Mouse (Mus musculus) inflammation-experienced regulatory T-cells, adult 6 months (primary cell): ENCODE results near the gene Itgal. TPM values are rescaled to one million over a fixed set of nuclear protein-coding genes. Genes with fewer than 3 reads are reported as not detected.
"Not testable (repeated sequence)": the region's sequence is repeated elsewhere in the genome, so short reads cannot be mapped to it uniquely, and the experiment has no call there.

ENCODE experiments used
- ATAC-seq: one replicate; pipeline ENCODE4 v1.8.0; 2017
- polyA plus RNA-seq, 3 experiments: library from polyadenylated mRNA; unstranded; fragments of 100-300 nt; shearing (Covaris generic); gene quantifications; one replicate each; pipeline ENCODE4 v1.2.1; 2017

The Itgal gene
- polyA plus RNA-seq, 3 experiments from 2014 or later = 201 to 247 (median 214) TPM

- no peak for ATAC-seq
Measured at GRCm38 (mm10) chr7:127280092-127280491, 16.0 kb upstream of the Itgal start.

DNA sequence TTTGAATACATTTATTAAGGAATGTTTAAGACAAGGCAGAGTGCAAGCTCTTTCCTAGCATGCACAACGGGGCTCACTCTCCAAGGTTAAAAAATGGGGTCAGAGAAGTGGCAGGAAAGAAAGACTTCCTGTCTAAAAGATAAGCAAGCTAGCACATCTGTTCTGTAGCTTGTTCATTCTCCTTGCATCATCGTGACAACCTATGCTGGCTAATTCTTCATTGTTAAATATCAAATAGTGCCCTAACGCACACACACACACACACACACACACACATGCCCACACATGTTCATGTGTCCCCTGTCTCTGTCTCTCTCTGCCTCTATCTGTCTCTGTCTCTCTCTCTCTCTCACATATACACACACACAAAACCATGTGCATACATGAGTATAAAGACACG is 14.9 kb upstream of the Itgal start:
- no peak for ATAC-seq

GRCm38 (mm10) chr7:127282190-127282589 is 13.9 kb upstream of the Itgal start:
- ATAC-seq = no peak

- peak; percentile 83 for ATAC-seq
Measured at GRCm38 (mm10) chr7:127285154-127285553, 10.9 kb upstream of the Itgal start.

DNA sequence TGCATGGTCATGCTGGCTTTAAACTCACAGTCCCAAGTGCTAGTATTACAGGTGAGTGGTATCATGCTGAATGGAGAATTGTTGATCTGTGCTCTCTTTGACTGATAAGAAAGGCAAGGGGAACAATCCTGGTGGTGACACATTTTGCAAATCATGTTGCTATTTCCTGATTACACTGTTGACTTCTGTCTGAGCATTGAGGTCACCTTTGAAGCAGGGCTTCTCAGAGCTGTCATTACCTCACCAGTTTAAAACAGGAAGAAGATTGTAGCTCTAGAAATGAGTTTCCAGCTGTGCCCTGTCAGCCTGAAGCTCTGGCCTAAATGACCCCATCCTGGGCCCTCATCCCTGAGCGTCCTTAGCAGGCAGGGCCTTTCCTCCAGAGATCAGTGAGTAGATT is 8.1 kb upstream of the Itgal start:
- ATAC-seq = peak; percentile 80

GRCm38 (mm10) chr7:127289306-127289705 is 6.8 kb upstream of the Itgal start:
- no peak for ATAC-seq

DNA sequence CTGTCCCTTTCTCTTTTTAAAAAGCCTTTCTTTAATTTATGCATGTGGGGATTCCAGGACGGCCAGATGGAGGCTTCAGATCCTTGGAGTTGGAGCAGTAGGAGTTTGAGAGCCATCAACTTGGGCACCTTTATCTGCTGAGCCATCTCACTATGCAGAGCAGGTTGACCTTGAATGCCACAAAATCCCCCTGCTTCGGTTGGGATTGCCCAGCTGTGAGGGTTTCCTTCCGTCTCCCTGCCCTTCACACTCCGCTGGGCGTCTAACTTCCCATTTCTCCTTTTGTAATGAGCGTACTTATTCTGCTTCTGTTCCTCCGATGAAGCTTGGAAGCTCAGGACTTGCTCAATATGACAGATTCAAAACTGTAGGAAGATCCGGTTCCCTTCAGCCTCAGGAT is 5.9 kb upstream of the Itgal start:
- ATAC-seq = no peak

GRCm38 (mm10) chr7:127296786-127297555 is 911 bp downstream of the Itgal start:
- ATAC-seq = no peak

- peak; percentile 17 for ATAC-seq
Measured at GRCm38 (mm10) chr7:127297586-127298193, 1.6 kb downstream of the Itgal start.

DNA sequence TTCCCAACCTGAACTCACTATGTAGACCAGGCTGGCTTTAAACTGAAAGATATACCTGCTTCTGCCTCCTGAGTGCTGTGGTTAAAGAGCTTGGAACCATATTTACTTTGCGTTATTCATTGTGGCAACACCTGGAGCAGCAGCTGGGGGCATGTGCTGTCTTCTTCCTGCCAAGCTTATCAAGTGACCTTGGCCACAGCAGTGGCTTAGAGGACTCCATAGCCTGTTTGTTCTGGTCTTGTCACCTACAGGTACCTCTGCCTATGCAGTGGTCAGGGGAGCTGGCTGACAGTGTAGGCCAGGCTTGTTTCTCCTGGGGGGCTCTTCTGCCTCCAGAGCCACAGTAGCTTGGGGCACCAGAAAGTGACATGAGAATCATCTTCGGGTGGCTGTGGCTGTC is 12.4 kb downstream of the Itgal start:
- no peak for ATAC-seq

DNA sequence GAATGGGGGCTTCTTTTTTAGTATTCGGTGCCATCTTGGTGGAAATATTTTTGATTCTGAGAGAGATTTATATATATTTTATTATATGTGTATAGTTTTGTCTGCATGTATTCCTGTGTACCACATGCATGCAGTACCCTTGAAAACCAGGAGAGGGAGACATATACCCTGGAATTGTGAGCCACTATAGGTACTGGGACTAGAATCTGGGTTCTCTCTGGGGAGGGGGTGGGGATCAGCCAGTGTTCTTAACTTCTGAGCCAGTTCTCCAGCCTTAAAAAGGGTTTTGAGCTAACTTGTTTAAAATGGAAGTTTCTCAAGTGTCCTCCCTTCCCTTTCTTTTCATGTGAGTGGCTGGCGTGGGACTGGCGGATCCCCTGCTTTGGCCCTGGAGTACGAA is 12.8 kb downstream of the Itgal start:
- no peak for ATAC-seq

DNA sequence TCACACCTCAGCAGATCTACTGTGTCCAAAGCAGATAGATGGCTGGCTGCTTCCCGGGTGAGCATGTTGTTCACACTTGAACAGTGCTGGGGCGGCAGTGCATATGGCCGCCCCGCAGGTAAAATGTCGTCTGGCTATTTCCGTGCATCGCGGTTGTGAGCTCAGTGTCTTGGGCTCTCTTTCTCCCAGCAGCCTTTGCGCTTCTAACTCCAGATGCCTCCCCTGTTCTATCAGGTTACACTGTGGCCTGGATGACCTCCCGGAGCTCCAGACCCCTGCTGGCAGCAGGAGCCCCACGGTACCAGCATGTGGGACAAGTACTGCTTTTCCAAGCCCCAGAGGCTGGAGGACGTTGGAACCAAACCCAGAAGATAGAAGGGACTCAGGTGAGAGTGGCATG is 13.9 kb downstream of the Itgal start:
- no peak for ATAC-seq

DNA sequence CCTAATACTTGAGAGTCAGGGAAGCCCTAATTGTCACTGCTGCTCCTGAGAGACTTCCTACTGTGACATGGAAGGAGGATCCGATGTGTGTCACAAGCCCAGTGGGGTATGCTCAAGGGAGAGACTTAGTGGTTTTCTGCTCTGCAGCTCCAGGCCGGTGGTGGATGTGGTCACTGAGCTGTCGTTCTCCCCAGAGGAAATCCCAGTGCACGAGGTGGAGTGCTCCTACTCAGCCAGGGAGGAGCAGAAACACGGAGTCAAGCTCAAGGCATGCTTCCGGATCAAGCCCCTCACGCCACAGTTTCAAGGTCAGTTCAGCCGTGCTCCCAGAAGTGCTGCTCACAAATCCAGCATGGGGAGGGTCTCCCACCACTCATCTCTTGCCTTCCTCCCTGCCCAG is 17.9 kb downstream of the Itgal start:
- ATAC-seq = no peak

- no peak for ATAC-seq
Measured at GRCm38 (mm10) chr7:127321106-127321505, 25.0 kb downstream of the Itgal start.

DNA sequence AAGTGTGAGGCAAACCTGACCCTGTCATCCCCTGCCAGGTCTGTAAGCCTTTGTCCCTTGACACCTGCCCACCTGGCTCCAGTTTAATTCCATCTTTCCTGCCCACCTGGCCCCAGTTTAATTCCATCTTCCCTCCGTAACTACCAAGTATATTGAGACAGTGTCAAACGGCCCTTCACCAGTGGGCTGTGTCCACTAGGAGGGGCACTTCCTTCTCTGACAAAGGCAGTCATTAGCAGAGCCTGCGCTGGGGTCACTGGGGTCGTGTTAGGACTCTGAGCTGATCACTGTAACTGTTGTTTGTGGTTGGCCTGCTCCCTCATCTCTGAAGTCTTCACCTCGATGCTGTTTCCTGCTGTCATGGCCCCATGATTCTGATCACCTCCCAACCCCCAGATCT is 26.0 kb downstream of the Itgal start:
- no peak for ATAC-seq

GRCm38 (mm10) chr7:127324944-127325343 is 28.9 kb downstream of the Itgal start:
- no peak for ATAC-seq

- ATAC-seq = no peak
Measured at GRCm38 (mm10) chr7:127325550-127325949, 29.5 kb downstream of the Itgal start.

GRCm38 (mm10) chr7:127326685-127327084 is 30.6 kb downstream of the Itgal start:
- ATAC-seq = no peak

DNA sequence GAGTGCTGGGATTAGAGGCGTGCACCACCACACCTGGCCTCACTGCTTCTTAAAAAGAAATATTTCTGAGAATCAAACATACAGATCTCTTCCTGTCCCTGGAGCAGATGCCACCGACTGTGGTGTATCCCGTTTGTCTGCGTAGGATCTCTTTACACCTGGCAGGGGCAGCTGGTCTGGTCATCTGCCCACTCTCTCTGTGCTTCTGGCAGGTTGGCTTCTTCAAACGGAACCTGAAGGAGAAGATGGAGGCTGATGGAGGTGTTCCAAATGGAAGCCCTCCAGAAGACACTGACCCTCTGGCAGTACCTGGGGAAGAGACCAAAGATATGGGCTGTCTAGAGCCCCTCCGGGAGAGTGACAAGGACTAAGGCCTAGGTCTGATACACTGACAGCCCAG is 37.2 kb downstream of the Itgal start:
- ATAC-seq = no peak

GRCm38 (mm10) chr7:127335604-127336003 is 39.5 kb downstream of the Itgal start:
- ATAC-seq = no peak

- no peak for ATAC-seq
Measured at GRCm38 (mm10) chr7:127337636-127338035, 41.6 kb downstream of the Itgal start.

DNA sequence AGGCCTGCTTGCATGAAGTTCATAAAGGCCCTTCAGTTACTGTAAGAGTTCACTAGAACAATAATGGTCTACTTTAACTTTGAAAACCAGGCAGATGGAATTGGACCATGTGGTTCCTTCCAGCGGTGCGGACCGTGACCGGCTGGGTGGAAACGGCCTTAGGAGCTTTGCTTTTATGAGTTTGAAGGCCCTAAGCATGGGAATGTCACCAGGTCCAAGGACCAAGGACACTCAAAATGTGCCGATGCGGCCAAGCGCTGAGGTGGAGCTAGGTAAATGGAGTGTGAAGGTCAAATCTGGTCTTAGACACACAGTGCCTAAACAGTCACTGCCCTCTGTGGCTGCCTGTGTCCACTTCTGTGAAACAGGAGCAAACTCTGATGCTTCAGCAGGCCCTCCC is 45.3 kb downstream of the Itgal start:
- no peak for ATAC-seq

DNA sequence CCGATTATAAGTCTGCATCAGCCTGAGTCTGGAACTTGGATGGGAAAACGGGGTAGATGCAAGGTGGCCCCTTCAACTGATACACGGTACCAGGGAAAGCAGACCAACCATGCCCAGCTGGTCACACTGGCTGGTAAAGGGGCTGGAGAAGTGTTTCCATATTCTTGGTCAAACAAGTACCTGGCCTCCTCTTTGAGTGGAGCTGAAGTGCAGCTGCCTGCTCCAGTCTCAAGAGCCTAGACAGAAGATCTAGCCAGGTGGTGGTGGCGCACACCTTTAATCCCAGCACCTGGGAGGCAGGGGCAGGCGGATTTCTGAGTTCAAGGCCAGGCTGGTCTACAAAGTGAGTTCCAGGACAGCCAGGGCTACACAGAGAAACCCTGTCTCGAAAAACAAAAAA is 45.8 kb downstream of the Itgal start:
- not testable (repeated sequence) for ATAC-seq

GRCm38 (mm10) chr7:127342332-127342731 is 46.3 kb downstream of the Itgal start:
- no peak for ATAC-seq

DNA sequence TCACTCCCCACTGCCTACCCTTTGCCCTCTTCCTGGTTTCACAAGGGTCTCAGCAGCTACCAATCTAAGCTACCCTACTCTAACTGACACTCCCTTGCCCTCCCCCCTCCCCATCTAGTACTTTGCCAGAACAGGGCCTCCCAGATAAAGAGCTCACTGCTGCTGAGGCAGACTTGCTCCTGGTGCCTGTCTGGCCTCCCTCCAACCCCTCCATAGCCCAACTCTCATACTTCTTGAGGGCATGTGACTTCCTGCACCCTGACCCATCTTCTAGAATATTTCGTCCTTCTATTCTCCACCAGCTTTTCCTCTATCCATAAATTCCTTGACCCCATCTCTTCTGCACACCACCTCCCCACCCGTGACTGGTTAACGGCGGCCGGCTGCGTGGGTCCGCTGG is 46.8 kb downstream of the Itgal start:
- no peak for ATAC-seq
